Mouse (Mus musculus): Measurements from ENCODE around the gene Add1. TPM values are rescaled to one million over a fixed set of nuclear protein-coding genes. Genes with fewer than 3 reads are reported as not detected.
"Not testable (repeated sequence)": the region's sequence is repeated elsewhere in the genome, so short reads cannot be mapped to it uniquely, and the experiment has no call there.

Add1 gene
- polyA plus RNA-seq, 1 experiment = 40.8 TPM

DNA sequence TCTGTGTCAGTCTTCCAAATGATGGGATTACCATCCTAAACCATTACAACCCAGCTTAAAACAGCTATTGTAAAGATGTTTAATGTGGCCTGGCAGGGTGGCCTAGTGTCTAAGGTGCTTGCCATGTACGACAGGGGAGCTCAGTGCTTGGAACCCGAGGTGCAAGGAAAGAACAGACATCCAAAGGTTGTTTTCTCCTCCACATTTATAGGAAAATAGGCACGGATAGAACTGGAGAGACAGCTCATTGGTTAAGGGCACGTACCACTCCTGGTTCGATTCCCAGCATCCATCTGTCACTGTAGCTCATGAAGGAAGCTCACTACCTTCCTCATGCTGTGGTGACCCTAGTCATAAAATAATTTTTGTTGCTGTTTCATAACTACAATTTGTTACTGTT is 14.4 kb downstream of the Add1 start:
- peaks cover 4% of the 10 kb centered on the region for H3K4me1 ChIP-seq (ENCODE audit: control insufficient read depth, insufficient read depth, low read length)
- H3K27me3 ChIP-seq (ENCODE audit: control insufficient read depth, insufficient read depth, low read length) = no peaks in the 10 kb centered on the region
- no peak for TF ChIP-seq CTCF (IDR thresholded peaks at IDR 0.05; ENCODE audit: control insufficient read depth, insufficient read depth, insufficient replicate concordance, low read depth, low read length)
- no peak overlapping the region for H3K4me3 ChIP-seq (ENCODE audit: control insufficient read depth, low read depth, low read length)
- H3K36me3 ChIP-seq (ENCODE audit: control insufficient read depth, insufficient read depth, low read length) = no peaks in the 10 kb centered on the region
- no peak overlapping the region for H3K27ac ChIP-seq (ENCODE audit: control insufficient read depth, insufficient read depth, low read depth, low read length)

- TF ChIP-seq CTCF (IDR thresholded peaks at IDR 0.05; ENCODE audit: control insufficient read depth, insufficient read depth, insufficient replicate concordance, low read depth, low read length) = no peak
- TF ChIP-seq POLR2A (IDR thresholded peaks at IDR 0.05; ENCODE audit: control insufficient read depth, low read depth, low read length) = no peak
- no peak overlapping the region for H3K27ac ChIP-seq (ENCODE audit: control insufficient read depth, insufficient read depth, low read depth, low read length)
- no peak overlapping the region for H3K4me3 ChIP-seq (ENCODE audit: control insufficient read depth, low read depth, low read length)
- H3K36me3 ChIP-seq (ENCODE audit: control insufficient read depth, insufficient read depth, low read length) = no peaks in the 10 kb centered on the region
- H3K27me3 ChIP-seq (ENCODE audit: control insufficient read depth, insufficient read depth, low read length) = no peaks in the 10 kb centered on the region
- H3K4me1 ChIP-seq (ENCODE audit: control insufficient read depth, insufficient read depth, low read length) = peaks cover 4% of the 10 kb centered on the region
Observed at GRCm38 (mm10) chr5:34590059-34590458, 16.6 kb downstream of the Add1 start.

GRCm38 (mm10) chr5:34590702-34591101 is 17.2 kb downstream of the Add1 start:
- no peak overlapping the region for H3K4me3 ChIP-seq (ENCODE audit: control insufficient read depth, low read depth, low read length)
- peaks cover 4% of the 10 kb centered on the region for H3K4me1 ChIP-seq (ENCODE audit: control insufficient read depth, insufficient read depth, low read length)
- no peaks in the 10 kb centered on the region for H3K36me3 ChIP-seq (ENCODE audit: control insufficient read depth, insufficient read depth, low read length)
- no peaks in the 10 kb centered on the region for H3K27me3 ChIP-seq (ENCODE audit: control insufficient read depth, insufficient read depth, low read length)
- no peak for TF ChIP-seq CTCF (IDR thresholded peaks at IDR 0.05; ENCODE audit: control insufficient read depth, insufficient read depth, insufficient replicate concordance, low read depth, low read length)
- TF ChIP-seq POLR2A (IDR thresholded peaks at IDR 0.05; ENCODE audit: control insufficient read depth, low read depth, low read length) = no peak
- H3K27ac ChIP-seq (ENCODE audit: control insufficient read depth, insufficient read depth, low read depth, low read length) = no peak overlapping the region

GRCm38 (mm10) chr5:34591388-34592004 is 18.0 kb downstream of the Add1 start:
- Histone ChIP-seq H3K36me3 (ENCODE audit: control insufficient read depth, insufficient read depth, low read length) (no peaks in the 10 kb centered on the region), H3K27ac (ENCODE audit: control insufficient read depth, insufficient read depth, low read depth, low read length) (peak overlapping the region; percentile 58)

DNA sequence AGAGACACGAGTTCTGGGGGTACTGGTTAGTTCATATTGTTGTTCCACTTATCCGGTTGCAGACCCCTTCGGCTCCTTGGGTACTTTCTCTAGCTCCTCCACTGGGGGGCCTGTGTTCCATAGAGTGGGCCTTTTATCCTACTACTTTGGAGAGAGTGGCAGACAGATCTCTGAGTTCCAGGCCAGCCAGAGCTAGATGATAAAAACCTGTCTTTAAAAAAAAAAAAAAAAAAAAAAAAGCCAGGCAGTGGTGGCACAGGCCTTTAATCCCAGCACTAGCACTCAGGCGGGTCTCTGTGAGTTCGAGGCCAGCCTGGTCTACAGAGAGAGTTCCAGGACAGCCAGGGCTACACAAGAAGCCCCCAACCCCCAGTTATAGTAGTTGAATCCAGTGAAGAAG is 18.8 kb downstream of the Add1 start:
- not testable (repeated sequence) for H3K36me3 ChIP-seq (ENCODE audit: control insufficient read depth, insufficient read depth, low read length); H3K27ac ChIP-seq (ENCODE audit: control insufficient read depth, insufficient read depth, low read depth, low read length); H3K4me1 ChIP-seq (ENCODE audit: control insufficient read depth, insufficient read depth, low read length); H3K27me3 ChIP-seq (ENCODE audit: control insufficient read depth, insufficient read depth, low read length); H3K4me3 ChIP-seq (ENCODE audit: control insufficient read depth, low read depth, low read length)

More at GRCm38 (mm10) chr5:34591388-34592004, 18.0 kb downstream of the Add1 start:
- Histone ChIP-seq H3K27me3 (ENCODE audit: control insufficient read depth, insufficient read depth, low read length) (no peaks in the 10 kb centered on the region), H3K4me3 (ENCODE audit: control insufficient read depth, low read depth, low read length) (no peak overlapping the region), H3K4me1 (ENCODE audit: control insufficient read depth, insufficient read depth, low read length) (peaks cover 4% of the 10 kb centered on the region)
- TF ChIP-seq CTCF (IDR thresholded peaks at IDR 0.05; ENCODE audit: control insufficient read depth, insufficient read depth, insufficient replicate concordance, low read depth, low read length) = no peak
- no peak for TF ChIP-seq POLR2A (IDR thresholded peaks at IDR 0.05; ENCODE audit: control insufficient read depth, low read depth, low read length)

DNA sequence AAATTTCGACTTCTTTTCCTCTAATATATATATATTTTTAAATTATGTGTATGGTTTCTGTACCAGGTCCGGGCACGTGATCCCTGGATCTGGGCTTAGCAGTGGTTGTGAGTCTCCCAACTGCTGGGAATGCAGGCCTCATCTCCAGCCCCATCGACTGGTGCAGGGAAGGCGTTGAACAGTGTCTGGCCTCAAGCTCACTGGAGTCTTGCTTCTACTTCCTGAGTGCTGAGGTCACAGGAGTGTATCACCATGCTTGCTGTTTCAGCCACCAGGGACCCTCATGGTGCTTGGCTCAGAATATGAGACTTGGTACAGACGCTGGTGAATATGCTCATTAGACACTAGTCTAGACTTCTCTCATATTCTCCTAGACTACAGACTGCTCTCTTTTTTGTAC is 19.2 kb downstream of the Add1 start:
- H3K36me3 ChIP-seq (ENCODE audit: control insufficient read depth, insufficient read depth, low read length) = no peaks in the 10 kb centered on the region
- peak overlapping the region; percentile 10; the same call in 1 of the 2 replicates for H3K27ac ChIP-seq (ENCODE audit: control insufficient read depth, insufficient read depth, low read depth, low read length)
- H3K27me3 ChIP-seq (ENCODE audit: control insufficient read depth, insufficient read depth, low read length) = no peaks in the 10 kb centered on the region
- no peak overlapping the region for H3K4me3 ChIP-seq (ENCODE audit: control insufficient read depth, low read depth, low read length)
- TF ChIP-seq POLR2A (IDR thresholded peaks at IDR 0.05; ENCODE audit: control insufficient read depth, low read depth, low read length) (no peak), CTCF (IDR thresholded peaks at IDR 0.05; ENCODE audit: control insufficient read depth, insufficient read depth, insufficient replicate concordance, low read depth, low read length) (no peak)
- peaks cover 4% of the 10 kb centered on the region for H3K4me1 ChIP-seq (ENCODE audit: control insufficient read depth, insufficient read depth, low read length)

DNA sequence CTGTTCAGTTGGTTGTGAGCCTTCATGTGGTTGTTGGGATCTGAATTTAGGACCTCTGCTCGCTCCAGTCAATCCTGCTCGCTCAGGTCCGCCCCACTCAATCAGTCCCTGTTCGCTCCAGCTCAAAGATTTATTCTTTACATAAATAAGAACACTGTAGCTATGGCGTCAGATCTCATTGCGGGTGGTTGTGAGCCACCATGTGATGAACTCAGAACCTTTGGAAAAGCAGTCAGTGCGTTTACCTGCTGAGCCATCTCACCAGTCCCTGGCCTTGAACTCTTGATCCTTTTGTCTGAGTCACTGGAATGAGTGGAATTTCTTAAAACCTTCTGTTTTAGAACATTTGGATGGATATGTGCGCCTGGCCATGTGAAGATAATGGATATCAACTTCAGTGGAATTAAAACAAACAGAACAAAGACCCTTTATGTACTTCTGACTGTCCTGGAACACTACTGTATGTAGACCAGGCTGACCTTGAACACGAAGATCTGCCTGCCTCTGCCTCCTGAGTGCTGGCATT is 19.8 kb downstream of the Add1 start:
- H3K27me3 ChIP-seq (ENCODE audit: control insufficient read depth, insufficient read depth, low read length) = no peaks in the 10 kb centered on the region
- peaks cover 4% of the 10 kb centered on the region for H3K4me1 ChIP-seq (ENCODE audit: control insufficient read depth, insufficient read depth, low read length)
- H3K36me3 ChIP-seq (ENCODE audit: control insufficient read depth, insufficient read depth, low read length) = no peaks in the 10 kb centered on the region
- H3K4me3 ChIP-seq (ENCODE audit: control insufficient read depth, low read depth, low read length) = no peak overlapping the region
- TF ChIP-seq POLR2A (IDR thresholded peaks at IDR 0.05; ENCODE audit: control insufficient read depth, low read depth, low read length) (no peak), CTCF (IDR thresholded peaks at IDR 0.05; ENCODE audit: control insufficient read depth, insufficient read depth, insufficient replicate concordance, low read depth, low read length) (no peak)
- H3K27ac ChIP-seq (ENCODE audit: control insufficient read depth, insufficient read depth, low read depth, low read length) = no peak overlapping the region; the same call in 1 of the 2 replicates

GRCm38 (mm10) chr5:34604576-34604975 is 31.1 kb downstream of the Add1 start:
- no peaks in the 10 kb centered on the region for H3K36me3 ChIP-seq (ENCODE audit: control insufficient read depth, insufficient read depth, low read length)
- no peak for TF ChIP-seq POLR2A (IDR thresholded peaks at IDR 0.05; ENCODE audit: control insufficient read depth, low read depth, low read length)
- no peak for TF ChIP-seq CTCF (IDR thresholded peaks at IDR 0.05; ENCODE audit: control insufficient read depth, insufficient read depth, insufficient replicate concordance, low read depth, low read length)

More at GRCm38 (mm10) chr5:34604576-34604975, 31.1 kb downstream of the Add1 start:
- Histone ChIP-seq H3K4me3 (ENCODE audit: control insufficient read depth, low read depth, low read length) (no peak overlapping the region), H3K27me3 (ENCODE audit: control insufficient read depth, insufficient read depth, low read length) (no peaks in the 10 kb centered on the region), H3K4me1 (ENCODE audit: control insufficient read depth, insufficient read depth, low read length) (no peaks in the 10 kb centered on the region), H3K27ac (ENCODE audit: control insufficient read depth, insufficient read depth, low read depth, low read length) (no peak overlapping the region)
